Mouse (Mus musculus): ENCODE measurements around the gene Ccr4. TPM values are rescaled to one million over a fixed set of nuclear protein-coding genes. Genes with fewer than 3 reads are reported as not detected.

Ccr4 gene
- polyA plus RNA-seq (2012; ENCODE audit: low replicate concordance): 0.77 and 1.0 TPM in 2 replicates

DNA sequence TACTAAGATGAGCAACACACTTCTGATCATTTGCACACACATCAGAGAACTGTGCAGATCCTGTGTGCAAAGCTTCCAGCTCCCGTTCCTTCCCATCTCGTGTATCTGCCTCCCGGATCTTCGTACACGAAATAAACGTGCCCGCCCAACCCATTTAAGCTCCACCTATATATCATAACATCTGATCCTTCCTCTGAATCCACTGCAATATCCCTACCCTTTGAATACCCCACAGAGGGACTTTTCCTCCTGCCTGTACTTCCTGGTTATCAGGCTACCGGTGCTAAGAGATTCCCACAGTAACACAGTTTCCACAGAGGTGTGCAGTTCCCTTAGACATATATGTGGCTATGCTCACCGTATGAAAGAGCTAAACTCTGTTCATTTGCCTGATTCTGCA is at the start of gene Ccr4:
TSS of gene Ccr4 (minus strand) at position 101 of the 400 bp plus-strand sequence.

DNA sequence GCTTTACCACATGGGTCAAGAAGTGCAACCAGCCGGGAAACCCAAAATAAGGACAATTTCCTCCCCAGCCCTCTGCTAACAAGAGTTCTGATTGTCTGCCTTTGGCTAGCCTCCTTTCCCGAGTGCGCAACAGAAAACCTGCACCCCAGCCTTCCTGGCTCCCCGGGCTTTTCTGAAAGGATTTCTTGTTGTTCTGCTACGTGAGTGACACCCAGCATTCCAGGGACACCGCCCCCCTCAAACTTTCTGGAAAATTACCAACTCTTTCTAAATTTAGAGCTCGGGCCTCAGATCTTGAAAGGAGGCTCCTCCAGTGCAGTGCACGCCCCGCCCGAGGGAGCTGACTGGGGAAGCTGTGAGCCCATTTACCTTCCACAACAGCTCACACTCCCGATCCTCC is 10.6 kb upstream of the Ccr4 start, which contains the start of gene C130032M10Rik:
TSS of gene C130032M10Rik (plus strand) at position 334 of the 400 bp plus-strand sequence.

Other genes with a start within 250 kb of the Ccr4 start
- gene Bcl2a1c, start 174.8 kb downstream of the Ccr4 start, polyA plus RNA-seq (2012; ENCODE audit: low replicate concordance): not detected in 2 replicates
- 6.9 and 16.8 TPM in 2 replicates for gene Crtap, start 114.2 kb downstream of the Ccr4 start, polyA plus RNA-seq (2012; ENCODE audit: low replicate concordance)
- gene Glb1, start 103.8 kb downstream of the Ccr4 start, polyA plus RNA-seq (2012; ENCODE audit: low replicate concordance): 14.0 and 15.1 TPM in 2 replicates
- 4.7 and 7.8 TPM in 2 replicates for gene Tmppe, start 103.8 kb downstream of the Ccr4 start, polyA plus RNA-seq (2012; ENCODE audit: low replicate concordance)
- gene C130032M10Rik, start 10.8 kb upstream of the Ccr4 start, polyA plus RNA-seq (2012; ENCODE audit: low replicate concordance): not detected in 2 replicates
- 0.01 and 0.03 TPM in 2 replicates for gene Trim71, start 59.5 kb upstream of the Ccr4 start, polyA plus RNA-seq (2012; ENCODE audit: low replicate concordance)
- gene Cnot10, start 135.3 kb upstream of the Ccr4 start, polyA plus RNA-seq (2012; ENCODE audit: low replicate concordance): 16.3 and 27.6 TPM in 2 replicates
- gene Dync1li1, start 183.9 kb upstream of the Ccr4 start, polyA plus RNA-seq (2012; ENCODE audit: low replicate concordance): 18.7 and 27.8 TPM in 2 replicates
- 24.5 and 25.0 TPM in 2 replicates for gene Cmtm6, start 226.2 kb upstream of the Ccr4 start, polyA plus RNA-seq (2012; ENCODE audit: low replicate concordance)